Mouse (Mus musculus) macrophage (primary cell): ENCODE measurements around the gene Mul1. TPM values are rescaled to one million over a fixed set of nuclear protein-coding genes. Genes with fewer than 3 reads are reported as not detected.

Experiments
- H3K27ac ChIP-seq: fragments of 350-480 bp; formaldehyde crosslinking; 2 replicates; pipeline ENCODE4 v1.9.0; 2021
- H3K36me3 ChIP-seq: fragments of 350-480 bp; formaldehyde crosslinking; 2 replicates; pipeline ENCODE4 v1.9.0; 2021; ENCODE audit errors: inconsistent target
- H3K4me3 ChIP-seq: fragments of 350-480 bp; formaldehyde crosslinking; 2 replicates; pipeline ENCODE4 v1.9.0; 2021; ENCODE audit errors: inconsistent target
- H3K79me2 ChIP-seq: fragments of 350-480 bp; formaldehyde crosslinking; 2 replicates; pipeline ENCODE4 v1.9.0; 2021; ENCODE audit errors: inconsistent target
- WGBS: methylation state at CpG from one replicate; pipeline ENCODE4 v1.1.7; 2026; ENCODE audit warnings: inconsistent platforms; ENCODE audit not compliant: missing documents; 5-methylcytosine and 5-hydroxymethylcytosine counted together
- polyA plus RNA-seq: library from polyadenylated mRNA; stranded (reverse); fragments of 250-400 nt; gene quantifications from 3 replicates; pipeline ENCODE4 v1.2.4, GENCODE M21; 2018; ENCODE audit warnings: inconsistent platforms

The Mul1 gene
- polyA plus RNA-seq, 1 experiment from 2014 or later = 10.2 TPM

DNA sequence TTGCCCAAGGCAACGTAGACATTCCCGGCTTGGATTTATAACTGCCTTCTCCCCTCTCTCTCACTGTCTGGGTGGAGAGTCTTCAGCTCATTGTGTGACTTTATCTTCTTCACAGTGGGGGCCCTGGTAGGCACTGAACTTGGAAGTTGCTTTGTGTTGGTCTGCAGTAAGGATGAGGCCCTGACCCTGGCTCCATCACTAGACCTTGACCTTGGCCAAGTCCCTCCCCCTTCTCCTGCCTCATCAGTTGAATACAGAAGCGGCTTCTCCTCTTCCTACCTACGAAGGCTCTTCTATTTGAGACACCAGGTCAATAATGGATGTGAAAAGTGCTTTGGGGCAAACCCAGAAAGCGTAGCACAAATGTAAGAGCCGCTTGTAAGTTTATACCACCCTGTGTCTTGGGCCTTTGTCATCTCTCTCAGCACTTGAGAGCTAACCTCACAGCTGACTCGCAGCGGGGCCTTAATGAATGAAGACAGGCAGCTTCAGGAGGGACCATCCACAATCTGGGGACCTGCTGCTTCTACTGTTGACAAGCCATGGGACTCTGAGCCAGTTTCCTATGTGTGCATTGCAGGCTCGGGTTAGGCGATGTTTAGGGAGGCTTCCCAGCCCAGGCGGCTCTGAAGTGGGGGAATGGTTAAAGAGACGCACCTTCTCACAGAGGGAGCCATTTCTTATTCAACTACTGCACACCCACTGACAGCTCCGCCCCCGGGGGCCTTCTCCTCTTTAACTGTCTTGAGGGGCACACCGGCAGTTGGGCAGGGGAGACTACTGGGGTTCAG is 18.0 kb downstream of the Mul1 start:
- Histone ChIP-seq H3K36me3 (no peaks in the 10 kb centered on the region), H3K79me2 (no peaks in the 10 kb centered on the region), H3K4me3 (no peak overlapping the region), H3K27ac (no peak overlapping the region)
- WGBS = 46% methylated on average over 15 of the region's 15 CpGs

DNA sequence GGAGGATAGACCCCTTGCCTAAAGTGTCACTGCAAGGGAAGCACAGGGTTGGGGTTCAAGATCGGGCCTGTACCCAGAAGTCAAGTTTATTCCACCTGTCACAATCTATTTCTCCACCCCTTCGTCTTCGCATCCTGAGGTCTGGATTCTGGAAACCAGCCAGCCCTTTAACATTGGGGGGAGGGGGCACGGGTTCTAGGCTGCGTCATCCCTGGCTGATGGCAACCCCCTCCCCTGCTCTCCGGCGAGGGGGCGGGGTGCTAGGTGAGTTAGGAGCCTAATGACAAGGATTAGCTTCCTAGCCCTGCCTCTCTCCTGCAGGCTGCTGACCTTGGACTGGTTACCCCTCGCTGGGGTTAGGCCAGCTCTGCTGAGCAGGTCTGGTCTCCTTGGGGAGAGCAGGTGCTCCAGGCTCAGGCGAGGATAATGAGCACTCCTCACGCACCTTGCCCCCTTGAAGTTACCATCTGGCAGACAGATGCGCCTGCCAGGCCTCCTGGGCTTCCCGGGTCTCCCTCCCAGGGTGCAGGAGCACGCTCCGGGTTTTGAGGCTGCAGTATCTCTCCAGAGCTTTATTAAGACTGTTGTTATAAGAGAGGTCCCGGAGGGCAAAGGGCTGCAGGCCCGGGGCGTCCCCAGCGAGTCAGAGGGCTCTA is 18.8 kb downstream of the Mul1 start:
- no peaks in the 10 kb centered on the region for H3K36me3 ChIP-seq
- no peak overlapping the region for H3K27ac ChIP-seq
- 20% methylated on average over 19 of the region's 19 CpGs for WGBS
- H3K79me2 ChIP-seq = no peaks in the 10 kb centered on the region
- H3K4me3 ChIP-seq = no peak overlapping the region

DNA sequence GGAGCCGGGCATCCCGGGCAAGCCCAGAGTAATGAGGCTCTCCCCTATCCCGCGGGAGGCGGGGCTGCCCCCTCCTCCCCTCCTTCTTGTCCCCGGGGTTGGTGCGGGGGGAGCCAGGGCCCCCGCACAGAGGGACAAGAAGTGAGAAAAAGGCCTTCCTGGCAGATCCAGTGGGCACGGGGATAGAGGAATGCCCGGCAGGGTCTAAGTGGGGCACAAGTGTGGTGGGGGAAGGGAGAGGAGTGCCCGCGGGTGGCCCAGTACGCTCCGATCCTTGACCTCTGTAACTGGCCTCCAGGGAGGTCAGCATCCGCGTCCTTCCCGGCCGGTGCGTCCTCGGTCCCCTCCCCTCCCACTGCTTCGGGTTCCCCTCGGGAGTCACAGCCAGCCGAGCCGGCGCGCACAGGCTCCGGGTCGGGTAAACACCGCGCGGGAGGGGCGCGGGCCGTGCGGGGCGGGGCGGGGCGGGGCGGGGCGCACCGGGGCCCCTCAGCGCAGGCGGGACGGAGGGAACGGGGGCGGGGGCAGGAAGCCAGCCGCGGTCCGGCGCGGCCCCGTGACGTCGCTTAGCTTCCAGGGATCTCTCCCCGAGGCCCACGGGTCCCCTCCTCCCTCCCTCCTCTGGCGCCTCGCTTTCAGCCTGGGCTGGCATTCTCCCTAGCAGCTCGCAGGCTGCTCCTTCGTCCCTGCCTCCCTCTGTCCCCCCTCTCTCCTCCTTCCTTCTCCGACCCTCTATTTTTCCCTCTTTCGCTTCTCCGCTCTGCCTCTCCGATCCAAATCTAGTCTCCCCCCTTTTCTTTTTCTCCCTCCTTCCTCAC is 19.5 kb downstream of the Mul1 start, which contains the start of gene Camk2n1:
Gene Camk2n1, plus strand, starts transcription at position 562 of the 818 bp plus-strand sequence.
- Histone ChIP-seq H3K79me2 (no peaks in the 10 kb centered on the region), H3K27ac (no peak within 1 kb of the TSS), H3K4me3 (no peak within 1 kb of the TSS), H3K36me3 (no peaks in the 10 kb centered on the region)
- WGBS = 2% methylated on average over 32 of the region's 64 CpGs

DNA sequence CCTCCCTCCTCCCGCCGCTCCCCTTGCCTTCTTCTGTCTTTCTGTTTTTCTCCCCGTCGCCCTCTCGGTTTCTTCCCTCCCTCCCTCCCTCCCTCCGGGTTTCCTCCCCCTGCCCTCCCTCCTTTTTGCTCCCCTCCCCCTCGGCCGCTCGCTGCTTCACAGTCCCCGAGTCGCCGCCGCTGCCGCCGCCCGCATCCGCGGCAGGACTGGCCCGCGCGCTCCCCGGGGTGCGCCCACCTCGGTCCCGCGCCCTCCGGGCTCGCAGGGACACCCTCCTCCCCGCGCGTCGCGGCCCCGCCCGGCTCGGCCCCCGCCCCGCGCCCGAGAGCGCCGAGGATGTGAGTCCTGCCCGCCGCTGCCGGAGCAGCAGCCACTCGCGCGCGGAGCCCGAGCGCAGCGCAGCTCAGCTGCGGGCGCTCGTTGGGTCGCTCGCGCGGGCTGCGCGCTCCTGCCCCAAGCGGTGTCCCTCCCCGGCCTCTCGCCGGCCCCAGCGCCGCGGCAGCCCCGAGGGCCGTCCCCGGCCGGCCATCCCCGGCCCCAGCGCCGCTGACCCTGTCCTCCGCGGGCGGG is 20.2 kb downstream of the Mul1 start:
- 3% methylated on average over 56 of the region's 78 CpGs for WGBS
- no peak overlapping the region for H3K27ac ChIP-seq
- no peaks in the 10 kb centered on the region for H3K79me2 ChIP-seq

DNA sequence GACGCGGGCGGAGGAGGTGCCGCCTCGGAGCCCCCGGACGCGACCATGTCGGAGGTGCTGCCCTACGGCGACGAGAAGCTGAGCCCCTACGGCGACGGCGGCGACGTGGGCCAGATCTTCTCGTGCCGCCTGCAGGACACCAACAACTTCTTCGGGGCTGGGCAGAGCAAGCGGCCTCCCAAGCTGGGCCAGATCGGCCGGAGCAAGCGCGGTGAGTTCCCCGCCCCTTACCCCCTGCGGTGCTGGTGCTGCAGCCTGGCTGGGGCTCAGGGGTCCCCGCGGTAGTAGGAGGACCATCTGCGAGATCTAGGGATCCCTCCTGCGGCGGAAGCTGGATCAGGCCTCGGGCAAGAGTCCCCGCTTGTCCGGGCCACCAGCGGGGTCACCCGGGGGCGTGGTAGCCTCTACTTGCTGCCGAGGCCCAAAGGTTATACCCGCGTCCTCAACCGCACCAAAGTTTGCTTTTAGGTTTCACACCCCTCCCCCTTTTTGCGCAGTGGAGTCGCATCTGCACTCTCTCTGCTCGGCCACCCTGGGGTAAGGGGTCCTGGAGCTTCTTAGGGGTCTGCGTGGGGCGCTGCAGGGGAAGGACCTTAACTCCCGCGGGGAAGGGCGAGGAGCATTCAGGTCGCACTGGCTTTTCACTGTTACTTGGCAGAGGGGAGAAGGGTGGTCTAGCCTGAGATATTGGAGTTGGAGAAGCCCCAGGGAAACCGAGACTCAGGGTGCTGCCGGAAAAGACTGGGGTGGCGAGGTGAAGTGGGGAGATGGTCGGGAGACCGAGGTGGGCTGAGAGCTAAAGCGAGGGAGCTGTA is 20.9 kb downstream of the Mul1 start:
- Histone ChIP-seq H3K27ac (no peak overlapping the region), H3K4me3 (no peak overlapping the region), H3K36me3 (no peaks in the 10 kb centered on the region), H3K79me2 (no peaks in the 10 kb centered on the region)
- 3% methylated on average over 57 of the region's 58 CpGs for WGBS

More for the DNA sequence above, 20.2 kb downstream of the Mul1 start:
- H3K36me3 ChIP-seq = no peaks in the 10 kb centered on the region
- H3K4me3 ChIP-seq = no peak overlapping the region

DNA sequence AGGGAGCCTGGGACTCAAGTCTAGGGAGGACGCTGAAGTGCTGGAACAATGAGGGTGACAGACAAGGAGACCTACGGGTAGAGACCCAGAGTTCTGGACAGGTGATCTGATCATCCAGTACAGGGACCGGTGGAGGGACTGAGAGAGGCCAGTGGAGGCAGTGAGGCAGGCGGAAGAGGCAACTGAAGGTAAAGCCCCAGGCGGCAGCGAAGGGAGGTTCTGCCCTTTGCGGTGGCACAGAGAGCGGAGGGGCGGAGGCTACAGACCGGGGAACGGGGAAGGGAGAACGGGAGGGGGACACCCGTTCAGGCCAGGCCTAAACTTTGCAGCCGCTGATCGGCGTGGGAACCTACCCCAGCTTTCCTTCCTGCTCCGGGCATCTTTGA is 21.5 kb downstream of the Mul1 start:
- no peaks in the 10 kb centered on the region for H3K79me2 ChIP-seq
- H3K27ac ChIP-seq = no peak overlapping the region
- no peaks in the 10 kb centered on the region for H3K36me3 ChIP-seq
- H3K4me3 ChIP-seq = no peak overlapping the region
- 3% methylated on average over 17 of the region's 17 CpGs for WGBS

DNA sequence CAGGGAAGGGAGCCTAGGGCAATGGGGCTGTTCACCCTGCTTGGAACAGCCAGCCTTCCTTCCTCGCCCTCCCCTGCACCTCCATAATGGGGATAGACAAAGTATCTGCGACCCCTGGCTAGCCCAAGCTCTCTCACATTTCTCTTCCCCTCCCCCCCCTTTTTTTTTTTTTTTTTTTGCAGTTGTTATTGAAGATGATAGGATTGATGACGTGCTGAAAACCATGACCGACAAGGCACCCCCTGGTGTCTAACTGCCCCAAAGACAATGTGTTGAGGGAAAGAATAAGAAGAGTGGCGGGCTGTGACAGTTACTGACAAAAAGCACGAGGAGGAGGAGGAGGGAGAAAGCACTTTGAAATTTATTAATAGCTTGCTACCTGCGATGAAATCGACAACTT is 22.1 kb downstream of the Mul1 start:
- H3K4me3 ChIP-seq = no peak overlapping the region
- 23% methylated on average over 4 of the region's 8 CpGs for WGBS
- no peaks in the 10 kb centered on the region for H3K79me2 ChIP-seq
- H3K36me3 ChIP-seq = no peaks in the 10 kb centered on the region
- H3K27ac ChIP-seq = no peak overlapping the region

DNA sequence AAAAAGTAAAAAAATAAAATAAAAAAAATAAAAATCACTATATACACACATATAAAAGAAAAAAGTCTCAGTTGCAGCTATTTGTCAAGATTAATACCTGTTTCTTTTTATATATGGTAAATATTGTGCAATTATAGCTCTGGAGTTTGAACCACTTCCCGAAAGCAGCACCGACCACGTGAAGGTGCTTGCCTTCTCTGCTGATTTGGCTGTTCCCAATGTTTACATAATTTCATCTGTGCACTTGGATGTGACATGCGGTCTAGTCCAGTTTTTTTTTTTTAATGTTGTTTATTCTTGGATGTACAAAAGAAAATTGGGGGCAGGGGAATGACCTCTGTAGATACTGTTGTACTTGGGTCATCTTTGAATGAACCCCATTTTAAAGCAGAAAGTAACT is 22.6 kb downstream of the Mul1 start:
- 23% methylated on average over 4 of the region's 4 CpGs for WGBS
- Histone ChIP-seq H3K4me3 (no peak overlapping the region), H3K27ac (no peak overlapping the region), H3K79me2 (no peaks in the 10 kb centered on the region), H3K36me3 (no peaks in the 10 kb centered on the region)

DNA sequence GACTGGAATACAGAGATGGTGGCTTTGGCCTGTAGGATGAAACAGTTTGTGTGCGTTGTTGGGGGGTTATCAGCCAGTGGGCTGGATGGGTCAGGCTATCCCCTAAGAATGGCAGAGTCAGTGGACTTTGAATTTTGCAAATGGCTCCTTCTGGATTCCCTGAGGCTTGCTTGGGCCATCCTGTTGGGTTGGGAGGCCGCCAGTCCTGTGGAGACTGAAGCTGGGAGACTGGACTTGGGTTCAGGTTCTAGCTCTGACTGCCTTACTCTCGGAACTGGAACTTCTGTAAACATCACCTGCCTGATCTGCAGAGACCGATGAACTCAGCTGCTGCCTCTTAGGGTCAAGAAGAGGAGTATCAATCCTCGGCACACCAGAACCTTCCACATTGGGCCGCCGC is 23.7 kb downstream of the Mul1 start:
- Histone ChIP-seq H3K36me3 (no peaks in the 10 kb centered on the region), H3K27ac (no peak overlapping the region), H3K4me3 (no peak overlapping the region), H3K79me2 (no peaks in the 10 kb centered on the region)
- 88% methylated on average over 7 of the region's 7 CpGs for WGBS

DNA sequence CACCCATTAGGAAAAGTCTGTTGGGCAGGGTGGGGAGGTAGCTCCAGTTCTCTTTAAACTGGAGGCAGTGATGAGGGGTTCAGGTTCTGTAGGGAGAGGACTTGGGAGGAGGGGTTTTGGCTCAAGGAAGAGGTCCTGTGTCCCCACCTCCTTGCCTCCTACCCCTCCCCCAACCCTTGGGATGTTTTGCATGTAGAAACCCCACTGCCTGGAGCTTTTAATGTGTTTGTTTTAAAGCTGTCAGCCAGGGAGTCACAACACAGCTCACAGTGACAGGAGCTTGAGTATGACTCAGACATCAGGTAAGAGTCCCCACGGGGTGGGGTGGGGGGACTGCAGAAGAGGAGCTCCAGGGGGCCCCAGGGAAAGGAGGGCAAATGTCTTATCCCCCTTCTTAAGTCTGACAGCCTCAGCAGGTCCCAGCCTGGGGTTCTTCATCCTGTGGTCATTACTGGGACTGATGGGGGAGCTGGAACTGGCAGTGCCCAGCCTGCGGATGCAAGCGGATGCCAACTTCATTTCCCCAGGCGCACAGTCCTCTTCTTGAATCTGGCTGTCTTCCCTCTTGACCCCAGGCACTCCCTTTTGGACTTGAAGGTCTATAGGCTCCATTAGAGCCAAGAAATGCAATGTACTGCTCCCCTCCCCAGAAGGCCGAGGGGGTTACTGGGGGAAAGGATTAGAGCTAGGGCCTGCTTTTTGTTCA is 24.4 kb downstream of the Mul1 start:
- H3K27ac ChIP-seq = no peak overlapping the region
- H3K79me2 ChIP-seq = no peaks in the 10 kb centered on the region
- H3K4me3 ChIP-seq = no peak overlapping the region
- no peaks in the 10 kb centered on the region for H3K36me3 ChIP-seq
- WGBS = 64% methylated on average over 5 of the region's 5 CpGs

DNA sequence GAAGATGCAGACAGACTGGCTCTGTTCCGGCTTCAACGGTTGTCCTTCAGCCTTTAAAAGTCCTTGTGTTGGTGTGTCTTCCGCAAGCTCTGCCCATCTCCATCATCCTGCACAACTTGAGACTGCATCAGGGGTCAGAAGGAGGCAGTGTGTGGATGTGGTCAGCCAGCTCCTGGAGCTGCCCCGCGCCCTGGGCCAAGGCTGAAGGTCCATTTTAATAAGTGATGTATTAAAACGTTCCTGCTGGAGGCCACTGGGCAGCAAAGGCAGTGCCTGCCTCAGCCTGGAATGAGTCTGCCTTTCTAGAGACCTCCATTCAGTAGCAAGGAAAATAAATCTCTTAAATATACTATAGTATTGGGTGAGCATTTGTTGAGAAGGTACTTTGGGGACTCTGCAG is 25.3 kb downstream of the Mul1 start:
- Histone ChIP-seq H3K79me2 (no peaks in the 10 kb centered on the region), H3K4me3 (no peak overlapping the region), H3K36me3 (no peaks in the 10 kb centered on the region), H3K27ac (no peak overlapping the region)
- WGBS = 81% methylated on average over 6 of the region's 6 CpGs

DNA sequence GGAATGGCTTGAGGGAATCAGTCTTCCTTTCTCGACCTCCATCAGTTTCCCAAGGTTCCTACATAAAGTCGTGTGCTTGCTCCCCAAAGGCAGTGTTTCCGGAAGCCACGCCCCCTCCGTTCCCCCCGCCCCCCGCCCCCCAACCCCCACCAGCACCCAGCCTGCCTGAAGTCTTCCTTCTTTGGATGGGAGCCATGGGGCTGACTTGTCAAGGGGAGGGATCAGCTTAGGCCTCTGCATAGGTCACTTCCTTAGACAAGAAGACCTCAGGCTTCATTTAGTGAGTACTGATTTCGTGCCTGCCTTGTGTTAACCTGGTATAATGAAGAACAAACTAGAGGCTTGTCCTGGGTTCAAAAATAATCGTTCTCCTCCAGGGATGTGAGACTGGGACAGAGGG is 26.4 kb downstream of the Mul1 start:
- H3K79me2 ChIP-seq = no peaks in the 10 kb centered on the region
- H3K36me3 ChIP-seq = no peaks in the 10 kb centered on the region
- no peak overlapping the region for H3K27ac ChIP-seq
- H3K4me3 ChIP-seq = no peak overlapping the region
- 37% methylated on average over 9 of the region's 9 CpGs for WGBS

DNA sequence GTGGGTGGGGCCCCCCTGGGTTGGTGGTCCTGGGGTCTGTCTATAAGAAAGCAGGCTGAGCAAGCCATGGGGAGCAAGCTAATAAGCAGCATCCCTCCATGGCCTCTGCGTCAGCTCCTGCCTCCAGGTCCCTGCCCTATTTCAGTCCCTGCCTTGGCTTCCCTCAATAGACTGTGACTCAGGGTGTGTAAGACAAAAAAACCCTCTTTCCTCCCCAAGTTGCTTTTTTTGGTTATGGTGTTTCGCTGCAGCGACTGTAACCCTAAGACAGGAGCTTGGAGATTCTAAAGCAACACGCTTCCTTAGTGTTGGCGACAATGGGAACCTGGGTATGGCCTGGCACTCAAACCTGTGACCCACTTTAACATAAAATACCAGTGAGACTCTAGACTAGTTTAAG is 27.0 kb downstream of the Mul1 start:
- Histone ChIP-seq H3K27ac (no peak overlapping the region), H3K4me3 (no peak overlapping the region), H3K36me3 (no peaks in the 10 kb centered on the region), H3K79me2 (no peaks in the 10 kb centered on the region)
- WGBS = 97% methylated on average over 5 of the region's 5 CpGs
